Mouse (Mus musculus): ENCODE results near the gene Bcap29.

- TF ChIP-seq CTCF (IDR thresholded peaks at IDR 0.05; ENCODE audit: low read depth, low read length) = no peak
- TF ChIP-seq POLR2A (IDR thresholded peaks at IDR 0.05; ENCODE audit: extremely low read depth, insufficient read depth, low read length) = no peak
Measured at GRCm38 (mm10) chr12:31546061-31546460, 88.4 kb downstream of the Bcap29 start.

Measured in liver, adult 2 months (tissue).